ENCODE assay signal across 13 mouse cellular contexts in genomic region chr11:50700496-50700895, GRCm38 (mm10).
"Had no signal": no experiment of that assay in that cellular context is flagged by ENCODE, and none has a peak within 500 bp of the region (broad histone marks: within the 10 kb centered on the region; RNA-seq: fewer than 3 reads in every experiment).

No protein-coding gene starts in this region.

- H3K4me2 ChIP-seq: lung, embryonic 14.5 days; midbrain, embryonic 11.5 days; stomach, embryonic 15.5 days had no signal

- DNase-seq: kidney, adult 2 months; layer of hippocampus, adult 9-11 months; liver, postnatal 0 days; midbrain, embryonic 14.5 days; spleen, adult 18-20 months; thymus, postnatal 25 days had no signal

- ATAC-seq: liver, postnatal 0 days; lung, postnatal 0 days had no signal

- H3K27me3 ChIP-seq: stomach, embryonic 15.5 days had no signal

- H3K4me1 ChIP-seq: stomach, embryonic 15.5 days had no signal

- H3K9ac ChIP-seq: liver, embryonic 14.5 days; liver, postnatal 0 days; lung, embryonic 14.5 days; stomach, embryonic 15.5 days had no signal

- H3K4me3 ChIP-seq: layer of hippocampus, adult 2 months; stomach, embryonic 15.5 days had no signal

- H3K27ac ChIP-seq: kidney, postnatal 0 days; layer of hippocampus, adult 2 months; liver, embryonic 14.5 days; stomach, embryonic 15.5 days had no signal

- H3K36me3 ChIP-seq: stomach, embryonic 15.5 days had no signal

- H3K9me3 ChIP-seq: stomach, embryonic 15.5 days had no signal
